Mouse (Mus musculus) embryonic fibroblast, embryonic 13.5 days (primary cell): ENCODE results near the gene Cep41. TPM values are rescaled to one million over a fixed set of nuclear protein-coding genes. Genes with fewer than 3 reads are reported as not detected.
A peak's percentile ranks its signal among the peaks of the same experiment; 100 is the strongest.

Experiments
- H3K27ac ChIP-seq: 2 replicates; pipeline ENCODE4 v1.5.1; 2012; ENCODE audit warnings: low read length, control low read depth, inconsistent platforms; ENCODE audit not compliant: insufficient read depth
- H3K4me1 ChIP-seq: 2 replicates; pipeline ENCODE4 v1.6.1; 2011; ENCODE audit warnings: low read length; ENCODE audit not compliant: control insufficient read depth, insufficient read depth
- H3K4me3 ChIP-seq: 2 replicates; pipeline ENCODE4 v1.5.1; 2011; ENCODE audit warnings: mild to moderate bottlenecking, control low read depth, low read length; ENCODE audit not compliant: insufficient read depth
- CTCF ChIP-seq: IDR thresholded peaks from 2 replicates; pipeline ENCODE4 v1.5.1; 2011; ENCODE audit warnings: mild to moderate bottlenecking, control low read depth, low read length, moderate library complexity, borderline replicate concordance; ENCODE audit not compliant: insufficient read depth
- POLR2A ChIP-seq: IDR thresholded peaks from 2 replicates; pipeline ENCODE4 v1.6.1; 2011; ENCODE audit warnings: low read depth, mild to moderate bottlenecking, control low read depth, low read length, moderate library complexity
- polyA plus RNA-seq: library from polyadenylated mRNA; stranded (reverse); fragments of >200 nt; gene quantifications from 2 replicates; pipeline ENCODE4 v1.2.4, GENCODE M21; 2011; ENCODE audit warnings: low read depth; ENCODE audit not compliant: missing spikeins, insufficient read length

The Cep41 gene
- polyA plus RNA-seq = 8.7 and 14.9 TPM in 2 replicates

DNA sequence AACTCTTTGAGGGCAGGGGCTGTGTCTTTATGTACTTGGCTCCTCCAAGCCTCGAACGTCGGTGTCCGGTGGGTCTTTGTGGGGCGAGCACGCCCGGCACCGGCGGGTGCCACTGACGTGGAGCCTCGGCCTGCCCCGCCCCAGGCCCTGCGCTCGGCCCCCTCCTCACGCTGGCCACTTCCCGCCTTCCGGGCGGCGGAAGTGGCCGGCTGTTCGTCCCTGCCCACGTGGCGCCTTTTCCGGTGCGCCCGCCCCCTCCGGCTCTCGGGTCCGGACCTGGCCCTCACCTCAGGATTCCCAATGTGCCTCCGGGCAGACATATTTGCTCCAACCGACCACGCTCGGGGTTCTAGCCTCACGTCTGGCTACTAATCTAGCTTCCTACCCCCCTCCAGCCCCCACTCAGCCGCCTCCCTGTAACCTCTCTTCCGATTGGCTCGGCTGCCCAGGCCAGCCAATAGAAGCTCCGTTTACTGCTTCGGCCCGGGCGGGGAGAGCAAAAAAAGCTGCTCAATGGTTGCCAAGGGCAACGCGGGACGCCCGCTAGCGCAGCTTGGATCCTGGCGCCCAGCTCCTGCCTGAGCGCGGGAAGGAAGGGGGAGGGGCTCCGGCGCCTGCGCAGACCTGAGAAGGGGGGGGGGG is at the start of gene Cep41:
TSS of gene Cep41 (minus strand) at position 400 of the 642 bp plus-strand sequence.
- TF ChIP-seq CTCF = no peak
- TF ChIP-seq POLR2A = peak; percentile 53
- Histone ChIP-seq H3K4me3 (peak within 1 kb of the TSS; percentile 54), H3K4me1 (no peaks in the 10 kb centered on the region), H3K27ac (peak within 1 kb of the TSS; percentile 85)

GRCm38 (mm10) chr6:30739177-30739747 is 45.7 kb upstream of the Cep41 start:
- Histone ChIP-seq H3K27ac (no peak overlapping the region), H3K4me1 (no peaks in the 10 kb centered on the region)

DNA sequence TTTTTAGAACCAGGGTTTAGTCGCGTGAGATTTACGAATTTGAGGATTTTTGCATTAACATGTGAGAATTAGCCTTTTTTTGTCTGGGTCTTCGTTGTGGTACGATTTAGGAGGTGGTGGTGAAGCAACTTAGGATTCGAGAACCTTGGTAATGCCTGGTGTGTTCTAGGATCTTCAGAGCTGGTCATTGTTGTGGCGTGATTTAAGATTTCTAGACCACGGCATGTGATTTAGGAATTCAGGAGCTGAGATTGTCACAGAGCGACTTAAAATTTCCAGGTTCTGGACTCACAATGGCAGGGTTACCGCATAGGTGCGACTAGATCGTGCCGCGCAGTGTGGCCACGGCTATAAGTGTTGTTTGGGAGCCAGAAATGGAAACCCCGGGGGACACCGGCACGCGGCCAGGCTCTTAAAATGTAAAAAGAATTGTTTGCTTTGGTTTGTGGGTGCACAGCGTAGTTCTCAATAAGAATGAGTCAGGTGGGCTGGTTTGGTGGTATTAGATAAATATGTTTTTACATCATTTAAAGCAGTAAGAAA is 45.0 kb upstream of the Cep41 start:
- Histone ChIP-seq H3K27ac (no peak overlapping the region), H3K4me1 (no peaks in the 10 kb centered on the region), H3K4me3 (peak overlapping the region; percentile 55)
- TF ChIP-seq CTCF (no peak), POLR2A (no peak)

More at GRCm38 (mm10) chr6:30739177-30739747, 45.7 kb upstream of the Cep41 start:
- H3K4me3 ChIP-seq = peak overlapping the region; percentile 37
- TF ChIP-seq CTCF (no peak), POLR2A (no peak)

DNA sequence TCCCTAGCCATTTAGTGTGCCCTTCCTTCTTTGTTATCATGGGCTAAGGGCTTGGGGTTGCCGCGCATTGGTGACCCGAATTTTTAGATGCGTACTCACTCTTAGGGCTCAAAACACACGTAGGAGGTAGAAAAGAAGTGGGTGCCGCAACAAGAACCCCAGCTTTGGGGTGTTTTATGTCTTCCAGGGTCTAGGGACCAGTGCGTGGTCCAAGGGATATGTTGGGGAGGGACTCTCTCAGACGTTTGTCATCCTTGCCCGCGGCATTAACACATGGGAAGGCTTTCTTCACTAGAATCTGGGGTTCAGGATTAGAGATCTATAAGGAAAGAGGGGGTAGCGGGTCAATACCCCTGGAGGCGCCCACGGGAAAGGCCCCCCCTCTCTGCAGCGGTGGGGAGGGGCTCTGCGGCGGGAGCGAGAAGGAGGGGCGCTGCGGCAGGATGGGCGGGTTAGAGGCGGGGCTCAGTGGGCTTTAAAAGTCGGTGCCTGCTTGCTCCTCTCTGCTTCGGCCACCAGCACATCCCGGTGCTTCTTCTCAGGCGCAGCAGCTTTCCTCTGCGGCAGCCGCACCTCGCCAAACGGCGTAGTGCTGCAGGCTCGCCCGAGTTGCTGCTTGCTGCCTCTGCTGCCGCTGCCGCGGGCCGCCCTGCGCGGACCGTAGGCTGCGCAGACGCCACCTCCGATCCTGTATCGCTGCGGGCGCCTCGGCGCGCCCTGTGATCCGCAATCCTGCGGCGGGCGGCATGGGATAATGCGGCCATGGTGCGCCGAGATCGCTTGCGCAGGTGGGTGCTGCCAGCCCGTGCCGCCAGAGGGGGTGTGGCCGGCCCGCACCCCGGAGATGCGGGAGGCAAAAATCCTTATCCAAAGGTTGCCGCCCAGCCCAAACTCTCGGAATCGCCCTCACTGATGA is 44.3 kb upstream of the Cep41 start:
- Histone ChIP-seq H3K4me3 (peak overlapping the region; percentile 55), H3K4me1 (no peaks in the 10 kb centered on the region), H3K27ac (no peak overlapping the region)
- TF ChIP-seq CTCF (no peak), POLR2A (peak; percentile 99)

- TF ChIP-seq POLR2A (0 out of 2 replicates have a peak, but pooled peaks have one; percentile 20), CTCF (peak; percentile 60; the same call in 1 of the 2 replicates)
- no peak overlapping the region for H3K4me3 ChIP-seq
- H3K27ac ChIP-seq = no peak overlapping the region; the same call in 1 of the 2 replicates
- no peaks in the 10 kb centered on the region for H3K4me1 ChIP-seq
These were observed 43.5 kb upstream of the Cep41 start for GRCm38 (mm10) chr6:30736864-30737547.

DNA sequence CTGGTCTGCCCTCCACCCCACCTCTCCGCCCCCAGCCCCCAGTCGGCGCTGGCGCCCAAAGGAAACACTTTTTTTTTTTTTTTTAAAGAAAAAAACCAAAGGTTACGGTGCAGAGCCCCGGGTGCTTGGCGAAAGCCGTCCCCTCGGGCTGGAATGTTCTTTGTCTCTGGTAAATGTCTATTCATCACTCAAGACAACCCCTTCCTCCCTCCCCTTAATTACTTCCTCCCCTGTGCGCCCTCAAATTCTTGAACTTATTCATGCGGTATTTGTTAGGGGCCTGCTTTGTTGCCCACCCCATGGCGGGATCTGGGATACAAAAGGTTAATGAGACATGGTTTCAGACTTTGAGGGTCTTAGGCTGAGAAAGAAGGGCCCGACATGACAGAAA is 42.8 kb upstream of the Cep41 start:
- H3K27ac ChIP-seq = no peak overlapping the region; the same call in 1 of the 2 replicates
- TF ChIP-seq POLR2A (no peak), CTCF (no peak)
- H3K4me3 ChIP-seq = no peak overlapping the region
- no peaks in the 10 kb centered on the region for H3K4me1 ChIP-seq

DNA sequence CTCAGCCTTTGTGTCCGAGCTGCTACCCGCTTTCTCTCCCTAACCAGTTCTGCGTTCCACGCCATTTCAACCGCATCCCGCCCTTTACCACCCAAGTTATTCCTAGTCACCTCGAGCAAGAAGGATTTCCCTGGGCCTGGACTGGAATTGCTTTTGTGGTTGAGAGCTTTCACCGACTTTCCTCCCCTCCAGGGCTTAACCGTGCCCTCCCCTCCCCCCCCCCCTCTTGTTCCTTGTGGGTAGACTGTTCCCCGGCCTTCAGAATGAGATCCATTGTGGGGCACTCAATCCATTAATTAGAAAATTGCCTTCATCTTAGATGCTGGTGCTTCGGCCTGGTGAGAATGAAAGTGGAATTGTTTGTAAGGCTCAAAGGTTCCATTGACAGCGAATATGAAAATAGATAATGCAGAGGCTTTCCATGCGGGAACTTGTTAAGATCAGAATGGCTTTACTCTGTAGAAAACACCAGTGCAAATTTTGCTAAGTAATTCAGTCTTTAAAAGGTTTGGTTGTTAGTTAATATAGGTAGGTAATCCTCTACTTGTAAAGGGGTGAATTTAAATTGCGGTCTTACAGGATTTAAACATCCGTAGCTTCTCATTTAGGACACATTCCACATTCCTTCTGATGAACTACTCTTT is 42.3 kb upstream of the Cep41 start:
- TF ChIP-seq POLR2A = no peak
- TF ChIP-seq CTCF = no peak
- no peaks in the 10 kb centered on the region for H3K4me1 ChIP-seq
- no peak overlapping the region for H3K4me3 ChIP-seq
- peak overlapping the region; percentile 22; the same call in 1 of the 2 replicates for H3K27ac ChIP-seq

GRCm38 (mm10) chr6:30734988-30735727 is 41.6 kb upstream of the Cep41 start:
- TF ChIP-seq CTCF (no peak), POLR2A (no peak)
- Histone ChIP-seq H3K4me3 (peak overlapping the region; percentile 10; the same call in 1 of the 2 replicates), H3K27ac (peak overlapping the region; percentile 22; the same call in 1 of the 2 replicates), H3K4me1 (no peaks in the 10 kb centered on the region)
